Mouse (Mus musculus): ENCODE results near the gene Sec61b. TPM values are rescaled to one million over a fixed set of nuclear protein-coding genes. Genes with fewer than 3 reads are reported as not detected.
A peak's percentile ranks its signal among the peaks of the same experiment; 100 is the strongest.

Sec61b gene
- total RNA-seq (2021) = 10 to 100 TPM; 37.4 to 43.7 TPM
- long read RNA-seq, experiment 1, transcript Sec61b-201 (4 exons, 564 nt) = major isoform, 29 of 35 reads
- long read RNA-seq, experiment 1, partial matches to known transcripts = 3 of 35 reads
- long read RNA-seq, experiment 1, other reads (novel, unspliced or antisense) = 1 of 35 reads
- long read RNA-seq, experiment 2, transcript Sec61b-201 (4 exons, 564 nt) = major isoform, 23 of 29 reads
- long read RNA-seq, experiment 2, partial matches to known transcripts = 4 of 29 reads
- long read RNA-seq, experiment 2, other reads (novel, unspliced or antisense) = 1 of 29 reads

- DNase-seq = peak; percentile 98
- Histone ChIP-seq H3K27ac (peak within 1 kb of the TSS; percentile 98), H3K4me3 (peak within 1 kb of the TSS; percentile 98)
- TF ChIP-seq CTCF (IDR thresholded peaks at IDR 0.05) = 0 out of 2 replicates have a peak, but pooled peaks have one; percentile 0
- intact Hi-C loops (cut with DNase I) = loop anchor here (1.0 to 2.0 kb wide), 3 partner anchors 25 to 805 kb away; partner anchors contain the start of genes Erp44 and Invs
Measured at GRCm38 (mm10) chr4:47473968-47474729, at the start of gene Sec61b, which contains the start of gene Alg2. Gene Sec61b, plus strand, starts transcription at chr4:47474658. Gene Alg2, minus strand, starts transcription at chr4:47474333.

- no peak for DNase-seq
- no peak for TF ChIP-seq CTCF (IDR thresholded peaks at IDR 0.05)
- Histone ChIP-seq H3K27ac (no peak overlapping the region), H3K4me3 (no peak overlapping the region)
- intact Hi-C loops (cut with DNase I) = no loop called here
Measured at GRCm38 (mm10) chr4:47425247-47425830, 49.1 kb upstream of the Sec61b start.

- no peak overlapping the region for H3K4me3 ChIP-seq
- DNase-seq = no peak
- H3K27ac ChIP-seq = no peak overlapping the region
- no peak for TF ChIP-seq CTCF (IDR thresholded peaks at IDR 0.05)
- intact Hi-C loops (cut with DNase I) = no loop called here
Measured at GRCm38 (mm10) chr4:47427606-47428005, 46.9 kb upstream of the Sec61b start.

- TF ChIP-seq CTCF (IDR thresholded peaks at IDR 0.05) = no peak
- intact Hi-C loops (cut with DNase I) = loop anchor here (10.0 kb wide), 2 partner anchors 614 to 694 kb away; partner anchors contain the start of genes Nr4a3 and Stx17
- no peak for DNase-seq
- no peak overlapping the region for H3K27ac ChIP-seq
- H3K4me3 ChIP-seq = no peak overlapping the region
Measured at GRCm38 (mm10) chr4:47430557-47430956, 43.9 kb upstream of the Sec61b start.

- TF ChIP-seq CTCF (IDR thresholded peaks at IDR 0.05) = no peak
- no peak for DNase-seq
- intact Hi-C loops (cut with DNase I) = loop anchor here (10.0 kb wide), 2 partner anchors 614 to 694 kb away; partner anchors contain the start of genes Nr4a3 and Stx17
- no peak overlapping the region for H3K4me3 ChIP-seq
- no peak overlapping the region for H3K27ac ChIP-seq
Measured at GRCm38 (mm10) chr4:47431081-47431480, 43.4 kb upstream of the Sec61b start.

- no peak overlapping the region for H3K4me3 ChIP-seq
- no peak for TF ChIP-seq CTCF (IDR thresholded peaks at IDR 0.05)
- intact Hi-C loops (cut with DNase I) = loop anchor here (10.0 kb wide), 2 partner anchors 612 to 692 kb away; partner anchors contain the start of genes Nr4a3 and Stx17
- no peak for DNase-seq
- H3K27ac ChIP-seq = no peak overlapping the region
Measured at GRCm38 (mm10) chr4:47432766-47433165, 41.7 kb upstream of the Sec61b start.

GRCm38 (mm10) chr4:47435131-47435530 lies 39.3 kb upstream of the Sec61b start:
- Histone ChIP-seq H3K4me3 (no peak overlapping the region), H3K27ac (no peak overlapping the region)
- intact Hi-C loops (cut with DNase I) = loop anchor here (5.0 to 10.0 kb wide), 4 partner anchors 67 to 690 kb away; partner anchors contain the start of genes Nr4a3 and Stx17
- no peak for DNase-seq
- TF ChIP-seq CTCF (IDR thresholded peaks at IDR 0.05) = no peak

- intact Hi-C loops (cut with DNase I) = loop anchor here (5.0 to 10.0 kb wide), 4 partner anchors 67 to 689 kb away; partner anchors contain the start of genes Nr4a3 and Stx17
- Histone ChIP-seq H3K4me3 (no peak overlapping the region), H3K27ac (no peak overlapping the region)
- TF ChIP-seq CTCF (IDR thresholded peaks at IDR 0.05) = no peak
- no peak for DNase-seq
Measured at GRCm38 (mm10) chr4:47435566-47436360, 38.7 kb upstream of the Sec61b start.

GRCm38 (mm10) chr4:47437365-47438340 lies 36.8 kb upstream of the Sec61b start:
- intact Hi-C loops (cut with DNase I) = loop anchor here (5.0 to 10.0 kb wide), 4 partner anchors 65 to 687 kb away; partner anchors contain the start of genes Nr4a3 and Stx17
- H3K4me3 ChIP-seq = peak overlapping the region; percentile 82
- peak; percentile 83 for DNase-seq
- H3K27ac ChIP-seq = peak overlapping the region; percentile 77
- peak; percentile 96 for TF ChIP-seq CTCF (IDR thresholded peaks at IDR 0.05)

- DNase-seq = no peak
- Histone ChIP-seq H3K27ac (no peak overlapping the region), H3K4me3 (no peak overlapping the region)
- intact Hi-C loops (cut with DNase I) = loop anchor here (5.0 to 10.0 kb wide), 4 partner anchors 63 to 686 kb away; partner anchors contain the start of genes Nr4a3 and Stx17
- TF ChIP-seq CTCF (IDR thresholded peaks at IDR 0.05) = no peak
Measured at GRCm38 (mm10) chr4:47438956-47439355, 35.5 kb upstream of the Sec61b start.
